In the genomic region with DNA sequence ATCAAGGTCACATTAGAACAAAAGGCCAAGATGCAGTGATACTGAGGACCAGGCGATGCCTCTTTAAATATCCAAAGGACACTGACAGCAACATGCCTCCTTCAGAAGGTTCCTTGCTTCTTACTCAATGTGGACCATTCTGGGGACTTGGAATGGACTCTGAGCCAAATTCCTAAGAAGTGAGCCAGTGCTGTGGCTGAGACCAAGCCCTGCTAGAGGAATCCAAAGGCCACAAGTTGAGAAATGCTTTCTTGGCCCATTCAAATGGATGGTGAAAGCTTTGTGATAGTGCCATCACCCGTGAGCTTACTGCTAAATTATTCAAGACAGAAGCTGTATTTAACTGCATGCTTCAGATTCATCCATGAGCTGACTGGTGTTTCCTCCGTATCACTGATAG, we compare ENCODE assay signal across 16 mouse cellular contexts.
DNase-seq lines count a peak whose midpoint lies in the region; ATAC-seq and TF ChIP-seq lines count a peak whose summit lies in the region.
"Had no signal": no experiment of that assay in that cellular context is flagged by ENCODE, and none has a peak within 500 bp of the region (broad histone marks: within the 10 kb centered on the region; RNA-seq: fewer than 3 reads in every experiment).

No protein-coding gene starts in this region.

- no peak for TF ChIP-seq CTCF in embryonic fibroblast, embryonic 13.5 days (IDR thresholded peaks at IDR 0.05; ENCODE audit: borderline replicate concordance, insufficient read depth, low read length)

- no peaks in the 10 kb centered on the region for H3K27me3 ChIP-seq in forebrain, embryonic 13.5 days
- H3K27me3 ChIP-seq: limb, embryonic 15.5 days had no signal

- DNase-seq in heart, adult 18-20 months: peak; percentile 45 to 76
- no peak for DNase-seq in heart, postnatal 4 days
- DNase-seq in Muller cell, postnatal 12 days (ENCODE audit: inconsistent ontology term): peak; percentile 78
- peak; percentile 34 for DNase-seq in lung, postnatal 10 days
- DNase-seq in retina, embryonic 14.5 days (ENCODE audit: low spot score): no peak
- DNase-seq in left cerebral cortex, postnatal 14 days (ENCODE audit: low spot score in 2 of 2): no peak
- DNase-seq: cerebellum, adult 18-20 months; kidney, adult 9 months; lung, embryonic 14.5 days; thymus, adult 18-20 months had no signal

- H3K4me3 ChIP-seq in embryonic fibroblast, embryonic 13.5 days (ENCODE audit: insufficient read depth, low read length): no peak overlapping the region
- H3K4me3 ChIP-seq in forebrain, embryonic 13.5 days: no peak overlapping the region
- H3K4me3 ChIP-seq: layer of hippocampus, adult 2 months; limb, embryonic 15.5 days; midbrain, embryonic 10.5 days had no signal

- H3K4me2 ChIP-seq in forebrain, embryonic 13.5 days: no peak overlapping the region
- H3K4me2 ChIP-seq: limb, embryonic 15.5 days; lung, embryonic 14.5 days had no signal

- no peaks in the 10 kb centered on the region for H3K36me3 ChIP-seq in forebrain, embryonic 13.5 days (ENCODE audit: poor library complexity, severe bottlenecking)
- H3K36me3 ChIP-seq: limb, embryonic 15.5 days; midbrain, embryonic 10.5 days had no signal

- H3K27ac ChIP-seq in embryonic fibroblast, embryonic 13.5 days (ENCODE audit: insufficient read depth, low read length): peak overlapping the region; percentile 61
- no peak overlapping the region for H3K27ac ChIP-seq in forebrain, embryonic 13.5 days
- H3K27ac ChIP-seq: layer of hippocampus, adult 2 months; limb, embryonic 15.5 days; midbrain, embryonic 10.5 days had no signal

- no peak overlapping the region for H3K9ac ChIP-seq in forebrain, embryonic 13.5 days
- H3K9ac ChIP-seq: limb, embryonic 15.5 days; lung, embryonic 14.5 days had no signal

- WGBS in forebrain, embryonic 13.5 days: 78% methylated on average over 3 of the region's 3 CpGs

- no peaks in the 10 kb centered on the region for H3K9me3 ChIP-seq in forebrain, embryonic 13.5 days (replicated peaks)
- H3K9me3 ChIP-seq: limb, embryonic 15.5 days; midbrain, embryonic 10.5 days had no signal

- ATAC-seq in forebrain, embryonic 13.5 days: no peak
- ATAC-seq: hindbrain, embryonic 16.5 days had no signal

- TF ChIP-seq POLR2A in embryonic fibroblast, embryonic 13.5 days (IDR thresholded peaks at IDR 0.05; ENCODE audit: low read depth, low read length): no peak

- H3K4me1 ChIP-seq in embryonic fibroblast, embryonic 13.5 days (ENCODE audit: control insufficient read depth, insufficient read depth, low read length): peaks cover 10% of the 10 kb centered on the region
- H3K4me1 ChIP-seq in forebrain, embryonic 13.5 days: no peaks in the 10 kb centered on the region
- H3K4me1 ChIP-seq: limb, embryonic 15.5 days; midbrain, embryonic 10.5 days had no signal

- intact Hi-C loops in left cerebral cortex, postnatal 14 days (cut with DNase I): no loop called here

Comparison
In these comparisons a context has a peak if more than half of its experiments do, and no peak if none do; other contexts are left out.
1. DNase-seq: peak in heart, adult 18-20 months (2 of 2), Muller cell, postnatal 12 days (single experiment) and lung, postnatal 10 days (single experiment); none in heart, postnatal 4 days (single experiment), retina, embryonic 14.5 days (single experiment) and left cerebral cortex, postnatal 14 days (0 of 2).